Mouse (Mus musculus) hindbrain, embryonic 14.5 days (tissue): ENCODE data around the gene Rrm2. TPM values are rescaled to one million over a fixed set of nuclear protein-coding genes. Genes with fewer than 3 reads are reported as not detected.

Source experiments
- ATAC-seq: fragments of 200-750 bp; cut with Nextera tagmentation; 2 replicates; pipeline ENCODE4 v1.8.0; 2017; ENCODE audit warnings: moderate number of reproducible peaks, mild to moderate bottlenecking, moderate TSS enrichment, moderate library complexity; ENCODE audit not compliant: low FRiP score
- DNase-seq: peaks from one replicate; pipeline ENCODE4 v3.0.0-alpha.2; 2015; ENCODE audit warnings: low spot score
- H3K27ac ChIP-seq: fragments of 300-500 bp; sonication (generic); 2 replicates; pipeline ENCODE4 v1.5.1; 2014; ENCODE audit warnings: mild to moderate bottlenecking, moderate library complexity
- H3K27me3 ChIP-seq: fragments of 300-500 bp; sonication (generic); 2 replicates; pipeline ENCODE4 v1.6.1; 2014; ENCODE audit warnings: mild to moderate bottlenecking, low read length, mixed read lengths; ENCODE audit not compliant: control insufficient read depth, insufficient read depth
- H3K36me3 ChIP-seq: fragments of 300-500 bp; sonication (generic); replicated peaks from 2 replicates; pipeline ENCODE4 v1.6.1; 2014; ENCODE audit not compliant: control insufficient read depth, insufficient read depth
- H3K4me1 ChIP-seq: fragments of 300-500 bp; sonication (generic); replicated peaks from 2 replicates; pipeline ENCODE4 v1.6.1; 2014; ENCODE audit warnings: antibody characterized with exemption, low read length, mixed read lengths; ENCODE audit not compliant: control insufficient read depth, insufficient read depth
- H3K4me2 ChIP-seq: fragments of 300-500 bp; sonication (generic); replicated peaks from 2 replicates; pipeline ENCODE4 v1.6.1; 2014; ENCODE audit warnings: mild to moderate bottlenecking, moderate library complexity
- H3K4me3 ChIP-seq: fragments of 300-500 bp; sonication (generic); replicated peaks from 2 replicates; pipeline ENCODE4 v1.5.1; 2014; ENCODE audit warnings: mild to moderate bottlenecking, low read length
- H3K9ac ChIP-seq: fragments of 300-500 bp; sonication (generic); 2 replicates; pipeline ENCODE4 v1.6.1; 2014
- H3K9me3 ChIP-seq: fragments of 300-500 bp; sonication (generic); 2 replicates; pipeline ENCODE4 v1.6.1; 2016; ENCODE audit warnings: low read length; ENCODE audit not compliant: control insufficient read depth
- WGBS: fragments of 180-500 bp; shearing (Covaris S2); extraction: QIAGEN DNeasy Blood & Tissue Kit; methylation state at CpG from one replicate; pipeline ENCODE4 v1.1.7; 2014; 5-methylcytosine and 5-hydroxymethylcytosine counted together
- polyA plus RNA-seq: library from polyadenylated mRNA; unstranded; fragments of >200 nt; fragmentation: Nextera tagmentation; extraction: Ambion mirVana; gene quantifications from 2 replicates; pipeline ENCODE4 v1.2.1, GENCODE M21; 2014

The Rrm2 gene
- polyA plus RNA-seq, 1 experiment from 2014 or later, result 42.8 TPM

DNA sequence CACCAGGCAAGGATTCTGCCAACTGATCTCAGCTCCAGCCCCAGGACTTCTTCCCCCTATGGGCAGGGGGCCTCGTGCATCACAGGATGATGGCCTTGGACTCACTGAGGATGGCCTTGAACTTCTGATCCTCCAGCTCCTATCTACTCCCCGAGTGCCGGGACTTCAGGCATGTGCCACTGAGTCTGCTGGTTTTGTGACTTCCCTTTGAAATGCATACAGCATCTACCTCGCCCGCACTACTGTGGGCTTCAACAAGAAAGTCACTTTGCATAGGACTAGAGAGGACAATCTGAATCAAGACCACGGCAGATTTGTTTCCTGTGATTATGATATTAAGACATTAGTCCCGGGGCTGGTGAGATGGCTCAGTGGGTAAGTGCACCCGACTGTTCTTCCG lies 47.4 kb downstream of the Rrm2 start:
- 89% methylated on average over 9 of the region's 9 CpGs for WGBS
- 0 out of 2 replicates have a peak, but pooled peaks cover 6% of the 10 kb centered on the region for H3K4me1 ChIP-seq

GRCm38 (mm10) chr12:24757387-24757786 lies 49.3 kb downstream of the Rrm2 start:
- Histone ChIP-seq H3K4me3 (no peak overlapping the region), H3K9me3 (no peaks in the 10 kb centered on the region), H3K4me1 (0 out of 2 replicates have a peak, but pooled peaks cover 6% of the 10 kb centered on the region), H3K27ac (no peak overlapping the region), H3K9ac (no peak overlapping the region), H3K4me2 (no peak overlapping the region), H3K27me3 (no peaks in the 10 kb centered on the region), H3K36me3 (no peaks in the 10 kb centered on the region)
- DNase-seq (no peak), ATAC-seq (no peak)

More for the DNA sequence above, 47.4 kb downstream of the Rrm2 start:
- Histone ChIP-seq H3K27ac (no peak overlapping the region), H3K9ac (no peak overlapping the region), H3K4me3 (no peak overlapping the region), H3K27me3 (no peaks in the 10 kb centered on the region), H3K4me2 (no peak overlapping the region), H3K36me3 (no peaks in the 10 kb centered on the region), H3K9me3 (no peaks in the 10 kb centered on the region)
- no peak for DNase-seq
- ATAC-seq, result no peak

GRCm38 (mm10) chr12:24758374-24758773 lies 50.3 kb downstream of the Rrm2 start:
- ATAC-seq, result peak; percentile 68; the same call in 1 of the 2 replicates

DNA sequence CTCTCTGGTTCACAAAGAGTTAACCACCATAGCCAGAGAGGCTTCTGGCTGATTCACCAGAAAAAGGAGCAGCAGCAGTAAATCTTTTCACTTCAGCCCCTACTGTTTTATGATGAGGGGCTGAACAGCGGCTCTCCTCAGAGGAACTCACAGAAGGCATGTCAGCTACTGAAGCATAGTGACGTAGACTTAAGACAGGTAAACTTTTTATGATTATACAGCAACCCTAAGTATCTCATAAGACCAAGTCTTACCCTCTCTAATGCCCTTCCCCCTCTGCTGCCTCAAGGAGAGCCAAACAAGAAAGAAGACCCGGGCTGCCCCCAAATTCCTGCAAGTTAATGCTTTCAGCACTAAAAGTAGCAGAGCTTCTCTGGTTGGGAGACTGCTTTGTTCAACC lies 54.2 kb downstream of the Rrm2 start:
- ATAC-seq (no peak), DNase-seq (no peak)
- Histone ChIP-seq H3K4me2 (no peak overlapping the region), H3K36me3 (no peaks in the 10 kb centered on the region), H3K27ac (no peak overlapping the region), H3K9me3 (no peaks in the 10 kb centered on the region), H3K27me3 (no peaks in the 10 kb centered on the region), H3K9ac (no peak overlapping the region), H3K4me3 (no peak overlapping the region), H3K4me1 (0 out of 2 replicates have a peak, but pooled peaks cover 6% of the 10 kb centered on the region)
- WGBS, result 5% methylated on average over 3 of the region's 3 CpGs

More at GRCm38 (mm10) chr12:24758374-24758773, 50.3 kb downstream of the Rrm2 start:
- Histone ChIP-seq H3K4me3 (no peak overlapping the region), H3K36me3 (no peaks in the 10 kb centered on the region), H3K9me3 (no peaks in the 10 kb centered on the region), H3K27ac (0 out of 2 replicates have a peak overlapping the region, but pooled peaks have one; percentile 3), H3K27me3 (no peaks in the 10 kb centered on the region), H3K9ac (0 out of 2 replicates have a peak overlapping the region, but pooled peaks have one; percentile 1), H3K4me2 (no peak overlapping the region), H3K4me1 (0 out of 2 replicates have a peak, but pooled peaks cover 6% of the 10 kb centered on the region)
- WGBS, result 16% methylated on average over 6 of the region's 6 CpGs
- DNase-seq, result peak; percentile 47

Other genes with a start within 250 kb of the Rrm2 start
- 33.8 and 39.4 TPM in 2 replicates for gene Taf1b, start 209.9 kb upstream of the Rrm2 start, polyA plus RNA-seq
- 0.58 and 1.1 TPM in 2 replicates for gene Grhl1, start 136.0 kb upstream of the Rrm2 start, polyA plus RNA-seq
- gene Klf11, start 57.0 kb upstream of the Rrm2 start, polyA plus RNA-seq, result 17.2 and 17.9 TPM in 2 replicates
- 2.3 and 2.6 TPM in 2 replicates for gene Cys1, start 26.4 kb upstream of the Rrm2 start, polyA plus RNA-seq
- gene Mboat2, start 122.6 kb downstream of the Rrm2 start, polyA plus RNA-seq, result 79.2 and 80.1 TPM in 2 replicates